Comparison of ENCODE assay signal across 17 mouse cellular contexts in the genomic region with DNA sequence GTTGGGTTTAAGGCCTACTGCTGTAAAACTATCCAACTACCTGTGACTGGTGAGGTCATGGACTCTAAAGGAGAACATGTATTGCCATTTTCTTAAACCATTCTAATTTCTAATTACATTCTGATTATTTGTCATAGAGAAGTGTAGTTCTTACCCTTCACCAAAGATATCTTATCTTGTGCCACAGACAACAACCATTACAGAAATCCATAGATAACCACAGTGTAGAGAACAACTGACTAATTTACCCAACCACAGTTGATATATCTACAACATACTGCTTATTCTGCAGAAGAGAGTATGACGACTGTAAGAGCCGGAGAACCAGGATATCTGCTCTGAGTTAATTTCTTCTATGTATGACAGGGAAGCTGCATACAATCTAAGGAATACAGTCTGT.
A peak's percentile ranks its signal among the peaks of the same experiment; 100 is the strongest.
DNase-seq lines count a peak whose midpoint lies in the region; TF ChIP-seq lines count a peak whose summit lies in the region.
"Had no signal": no experiment of that assay in that cellular context is flagged by ENCODE, and none has a peak within 500 bp of the region (broad histone marks: within the 10 kb centered on the region; RNA-seq: fewer than 3 reads in every experiment).

No protein-coding gene starts in this region.

- no peak overlapping the region for H3K4me3 ChIP-seq in MEL (ENCODE audit: control insufficient read depth in 1 of 2, insufficient read depth in 1 of 2, low read depth in 2 of 2, low read length in 2 of 2)

- H3K27ac ChIP-seq in MEL (ENCODE audit: control insufficient read depth, low read depth, low read length): no peak overlapping the region

- H3K79me2 ChIP-seq in MEL (ENCODE audit: control insufficient read depth, insufficient read depth, low read length, poor library complexity): no peaks in the 10 kb centered on the region

- no peak for TF ChIP-seq RAD21 in MEL (IDR thresholded peaks at IDR 0.05; ENCODE audit: low read depth, low read length)

- TF ChIP-seq EP300 in MEL (IDR thresholded peaks at IDR 0.05; ENCODE audit: low read depth in 1 of 2, low read length in 2 of 2): peak; percentile 81 to 85

- 0 out of 4 replicates have a peak, but pooled peaks cover 0 to 2% of the 10 kb centered on the region in 2 experiments for H3K4me1 ChIP-seq in MEL (ENCODE audit: control insufficient read depth in 1 of 2, insufficient read depth in 2 of 2, low read length in 2 of 2)

- TF ChIP-seq POLR2A in MEL (IDR thresholded peaks at IDR 0.05; ENCODE audit: control insufficient read depth in 1 of 2, insufficient read depth in 1 of 2, low read depth in 1 of 2, low read length in 2 of 2, poor library complexity in 1 of 2): no peak

- H3K36me3 ChIP-seq in MEL (ENCODE audit: control insufficient read depth in 1 of 2, insufficient read depth in 2 of 2, low read length in 2 of 2): peaks cover 0 to 10% of the 10 kb centered on the region in 2 experiments; a peak in 2 of 4 replicates
- H3K36me3 ChIP-seq: G1E had no signal

- H3K9ac ChIP-seq in MEL (ENCODE audit: control insufficient read depth, low read depth, low read length, poor library complexity, severe bottlenecking): no peak overlapping the region

- no peaks in the 10 kb centered on the region for H3K27me3 ChIP-seq in MEL (ENCODE audit: control insufficient read depth in 1 of 2, insufficient read depth in 2 of 2, low read length in 2 of 2)
- H3K27me3 ChIP-seq: CH12.LX, Patski had no signal

- peak; percentile 17 for DNase-seq in MEL (ENCODE audit: low read depth, low spot score)
- DNase-seq in retina, embryonic 14.5 days (ENCODE audit: low spot score): no peak
- DNase-seq: adrenal gland, adult 2 months; adrenal gland, adult 8-10 months; adrenal gland, postnatal 10 days; adrenal gland, postnatal 14 days; adrenal gland, postnatal 25 days; adrenal gland, postnatal 36 days; B cell, adult 2 months; cerebellum, adult 11 months; cerebellum, adult 11-12 months; cerebellum, adult 18-20 months; cerebellum, adult 2 months; cerebellum, adult 8-10 months had no signal

- no peaks in the 10 kb centered on the region for H3K9me3 ChIP-seq in MEL (replicated peaks; ENCODE audit: insufficient read depth, low read length)
- H3K9me3 ChIP-seq: G1E had no signal

- no peak for TF ChIP-seq CTCF in MEL (IDR thresholded peaks at IDR 0.05 in 2 of 3, conservative IDR thresholded peaks at IDR 0.05 in 1 of 3; ENCODE audit: control insufficient read depth in 1 of 3, insufficient read depth in 1 of 3, low read depth in 2 of 3, low read length in 3 of 3, poor library complexity in 1 of 3, severe bottlenecking in 1 of 3)

TF ChIP-seq in MEL, 35 proteins besides CTCF, POLR2A, EP300 and RAD21:
- peak; percentile 53; the same call in 1 of the 2 replicates for TF ChIP-seq RCOR1 (IDR thresholded peaks at IDR 0.05; ENCODE audit: low read depth, low read length)
- TF ChIP-seq MAZ (IDR thresholded peaks at IDR 0.05; ENCODE audit: low read depth, low read length): no peak
- TF ChIP-seq USF2 (IDR thresholded peaks at IDR 0.05; ENCODE audit: borderline replicate concordance in 1 of 2, insufficient read depth in 1 of 2, low read depth in 1 of 2, low read length in 2 of 2): no peak
- TF ChIP-seq ETS1 (IDR thresholded peaks at IDR 0.05; ENCODE audit: low read depth, low read length): peak; percentile 59
- TF ChIP-seq USF1 (IDR thresholded peaks at IDR 0.05; ENCODE audit: low read depth, low read length): no peak
- peak; percentile 80 for TF ChIP-seq TCF12 (IDR thresholded peaks at IDR 0.05; ENCODE audit: low read depth, low read length)
- TF ChIP-seq MYB (IDR thresholded peaks at IDR 0.05; ENCODE audit: low read depth, low read length): 0 out of 2 replicates have a peak, but pooled peaks have one; percentile 35
- TF ChIP-seq BHLHE40 (IDR thresholded peaks at IDR 0.05; ENCODE audit: borderline replicate concordance, low read depth, low read length): no peak
- no peak for TF ChIP-seq POLR2AphosphoS5 (IDR thresholded peaks at IDR 0.05; ENCODE audit: borderline replicate concordance, low read depth, low read length)
- no peak for TF ChIP-seq KAT2A (conservative IDR thresholded peaks at IDR 0.05; ENCODE audit: low read depth, low read length)
- TF ChIP-seq MAFK (IDR thresholded peaks at IDR 0.05; ENCODE audit: borderline replicate concordance, low read depth, low read length): peak; percentile 54; the same call in 1 of the 2 replicates
- TF ChIP-seq GABPA (IDR thresholded peaks at IDR 0.05; ENCODE audit: low read depth, low read length): no peak
- TF ChIP-seq POLR2AphosphoS2 (IDR thresholded peaks at IDR 0.05; ENCODE audit: low read length): no peak
- TF ChIP-seq TBP (IDR thresholded peaks at IDR 0.05; ENCODE audit: low read depth, low read length): no peak
- no peak for TF ChIP-seq ELF1 (IDR thresholded peaks at IDR 0.05; ENCODE audit: low read depth, low read length)
- TF ChIP-seq GATA1 (IDR thresholded peaks at IDR 0.05; ENCODE audit: low read depth, low read length): peak; percentile 81
